Mouse (Mus musculus) limb, embryonic 13.5 days (tissue): ENCODE measurements around the gene Arhgap45. TPM values are rescaled to one million over a fixed set of nuclear protein-coding genes. Genes with fewer than 3 reads are reported as not detected.
A peak's percentile ranks its signal among the peaks of the same experiment; 100 is the strongest.

Experiments
- ATAC-seq: fragments of 200-750 bp; cut with Nextera tagmentation; 2 replicates; pipeline ENCODE4 v1.8.0; 2017; ENCODE audit warnings: low read depth, moderate number of reproducible peaks, moderate TSS enrichment; ENCODE audit not compliant: low FRiP score
- H3K27ac ChIP-seq: fragments of 300-500 bp; sonication (generic); 2 replicates; pipeline ENCODE4 v1.5.1; 2015; ENCODE audit warnings: inconsistent platforms, mild to moderate bottlenecking, moderate library complexity
- H3K27me3 ChIP-seq: fragments of 300-500 bp; sonication (generic); 2 replicates; pipeline ENCODE4 v1.6.1; 2015; ENCODE audit warnings: mild to moderate bottlenecking, inconsistent platforms
- H3K36me3 ChIP-seq: fragments of 300-500 bp; sonication (generic); 2 replicates; pipeline ENCODE4 v1.6.1; 2015; ENCODE audit warnings: inconsistent platforms, mild to moderate bottlenecking, moderate library complexity
- H3K4me1 ChIP-seq: fragments of 300-500 bp; sonication (generic); 2 replicates; pipeline ENCODE4 v1.6.1; 2015; ENCODE audit warnings: inconsistent platforms
- H3K4me2 ChIP-seq: fragments of 300-500 bp; sonication (generic); replicated peaks from 2 replicates; pipeline ENCODE4 v1.6.1; 2015; ENCODE audit warnings: inconsistent platforms, mild to moderate bottlenecking, moderate library complexity
- H3K4me3 ChIP-seq: fragments of 300-500 bp; sonication (generic); 2 replicates; pipeline ENCODE4 v1.5.1; 2015; ENCODE audit warnings: moderate library complexity, mild to moderate bottlenecking, inconsistent platforms
- H3K9ac ChIP-seq: fragments of 300-500 bp; sonication (generic); 2 replicates; pipeline ENCODE4 v1.6.1; 2015; ENCODE audit warnings: mild to moderate bottlenecking, inconsistent platforms
- H3K9me3 ChIP-seq: fragments of 300-500 bp; sonication (generic); 2 replicates; pipeline ENCODE4 v1.6.1; 2016; ENCODE audit warnings: inconsistent platforms
- WGBS: fragments of 180-500 bp; shearing (Covaris S2); methylation state at CpG from one replicate; pipeline ENCODE4 v1.1.7; 2015; 5-methylcytosine and 5-hydroxymethylcytosine counted together
- polyA plus RNA-seq: library from polyadenylated mRNA; unstranded; fragments of >200 nt; fragmentation: Nextera tagmentation; extraction: Ambion mirVana; gene quantifications from 2 replicates; pipeline ENCODE4 v1.2.1, GENCODE M21; 2015

Arhgap45 gene
- polyA plus RNA-seq, 1 experiment from 2014 or later, result 7.3 TPM

GRCm38 (mm10) chr10:79988506-79989271 is 27.8 kb upstream of the Arhgap45 start, which contains the start of gene Cnn2:
Gene Cnn2 (plus strand): TSS chr10:79988584.
- WGBS, result under 1% methylated on average over 59 of the region's 59 CpGs
- 0 out of 2 replicates have a peak, but pooled peaks have one; percentile 4 for ATAC-seq

GRCm38 (mm10) chr10:79989272-79989786 is 27.1 kb upstream of the Arhgap45 start:
- Histone ChIP-seq H3K36me3 (peaks cover 37% of the 10 kb centered on the region), H3K27me3 (no peaks in the 10 kb centered on the region), H3K27ac (peak overlapping the region; percentile 88; the same call in 1 of the 2 replicates), H3K4me1 (peaks cover 44% of the 10 kb centered on the region), H3K9ac (peak overlapping the region; percentile 90), H3K4me3 (peak overlapping the region; percentile 80), H3K4me2 (peak overlapping the region; percentile 89), H3K9me3 (peaks cover 10% of the 10 kb centered on the region)
- no peak for ATAC-seq
- WGBS, result 26% methylated on average over 8 of the region's 8 CpGs

More at GRCm38 (mm10) chr10:79988506-79989271, 27.8 kb upstream of the Arhgap45 start, which contains the start of gene Cnn2:
- Histone ChIP-seq H3K9me3 (peaks cover 10% of the 10 kb centered on the region), H3K27me3 (no peaks in the 10 kb centered on the region), H3K36me3 (peaks cover 31% of the 10 kb centered on the region), H3K4me2 (peak within 1 kb of the TSS; percentile 89), H3K27ac (peak within 1 kb of the TSS; percentile 88), H3K9ac (peak within 1 kb of the TSS; percentile 90), H3K4me1 (peaks cover 44% of the 10 kb centered on the region), H3K4me3 (peak within 1 kb of the TSS; percentile 80)

- no peaks in the 10 kb centered on the region for H3K27me3 ChIP-seq
- peak overlapping the region; percentile 80 for H3K4me3 ChIP-seq
- H3K9ac ChIP-seq, result peak overlapping the region; percentile 90
- no peak for ATAC-seq
- H3K4me2 ChIP-seq, result peak overlapping the region; percentile 89
- WGBS, result 6% methylated on average over 15 of the region's 15 CpGs
- H3K9me3 ChIP-seq, result peaks cover 10% of the 10 kb centered on the region
- peak overlapping the region; percentile 55; the same call in 1 of the 2 replicates for H3K27ac ChIP-seq
- H3K36me3 ChIP-seq, result peaks cover 43% of the 10 kb centered on the region
- H3K4me1 ChIP-seq, result peaks cover 44% of the 10 kb centered on the region
Measured at GRCm38 (mm10) chr10:79989870-79990269, 26.6 kb upstream of the Arhgap45 start.

GRCm38 (mm10) chr10:79991099-79991498 is 25.4 kb upstream of the Arhgap45 start:
- Histone ChIP-seq H3K27me3 (no peaks in the 10 kb centered on the region), H3K9me3 (peaks cover 10% of the 10 kb centered on the region), H3K4me1 (peaks cover 39% of the 10 kb centered on the region), H3K27ac (no peak overlapping the region), H3K4me2 (peak overlapping the region; percentile 11; the same call in 1 of the 2 replicates), H3K36me3 (peaks cover 54% of the 10 kb centered on the region), H3K9ac (no peak overlapping the region), H3K4me3 (no peak overlapping the region)
- 71% methylated on average over 12 of the region's 12 CpGs for WGBS
- ATAC-seq, result no peak

GRCm38 (mm10) chr10:79991548-79991947 is 24.9 kb upstream of the Arhgap45 start:
- 91% methylated on average over 6 of the region's 6 CpGs for WGBS
- Histone ChIP-seq H3K27me3 (no peaks in the 10 kb centered on the region), H3K27ac (no peak overlapping the region), H3K4me2 (no peak overlapping the region), H3K4me3 (no peak overlapping the region), H3K9me3 (peaks cover 10% of the 10 kb centered on the region), H3K4me1 (peaks cover 34% of the 10 kb centered on the region), H3K9ac (no peak overlapping the region), H3K36me3 (peaks cover 54% of the 10 kb centered on the region)
- no peak for ATAC-seq

- Histone ChIP-seq H3K36me3 (peaks cover 54% of the 10 kb centered on the region), H3K9me3 (peaks cover 10% of the 10 kb centered on the region), H3K4me2 (no peak overlapping the region), H3K27ac (no peak overlapping the region), H3K4me1 (peaks cover 23% of the 10 kb centered on the region), H3K27me3 (peaks cover 21% of the 10 kb centered on the region), H3K9ac (no peak overlapping the region), H3K4me3 (no peak overlapping the region)
- WGBS, result 91% methylated on average over 16 of the region's 16 CpGs
- no peak for ATAC-seq
Measured at GRCm38 (mm10) chr10:79994397-79995115, 21.9 kb upstream of the Arhgap45 start.

- ATAC-seq, result no peak
- peaks cover 10% of the 10 kb centered on the region for H3K9me3 ChIP-seq
- H3K4me1 ChIP-seq, result peaks cover 15% of the 10 kb centered on the region
- no peak overlapping the region; the same call in 1 of the 2 replicates for H3K4me2 ChIP-seq
- peaks cover 53% of the 10 kb centered on the region for H3K36me3 ChIP-seq
- H3K4me3 ChIP-seq, result no peak overlapping the region
- WGBS, result 93% methylated on average over 1 of the region's 1 CpGs
- no peak overlapping the region for H3K27ac ChIP-seq
- H3K9ac ChIP-seq, result no peak overlapping the region
- peaks cover 26% of the 10 kb centered on the region for H3K27me3 ChIP-seq
Measured at GRCm38 (mm10) chr10:79995636-79996035, 20.8 kb upstream of the Arhgap45 start.

- WGBS, result under 1% methylated on average over 34 of the region's 34 CpGs
- peak within 1 kb of the TSS; percentile 58 for H3K9ac ChIP-seq
- peaks cover 15% of the 10 kb centered on the region for H3K4me1 ChIP-seq
- H3K4me3 ChIP-seq, result peak within 1 kb of the TSS; percentile 51
- H3K27ac ChIP-seq, result peak within 1 kb of the TSS; percentile 6; the same call in 1 of the 2 replicates
- peak; percentile 79 for ATAC-seq
- H3K27me3 ChIP-seq, result peaks cover 33% of the 10 kb centered on the region
- H3K9me3 ChIP-seq, result peaks cover 3% of the 10 kb centered on the region
- peaks cover 45% of the 10 kb centered on the region for H3K36me3 ChIP-seq
- H3K4me2 ChIP-seq, result peak within 1 kb of the TSS; percentile 79
Measured at GRCm38 (mm10) chr10:79996272-79997033, 20.0 kb upstream of the Arhgap45 start, which contains the start of gene Abca7. Gene Abca7 (plus strand): TSS chr10:79996494.

- Histone ChIP-seq H3K27me3 (peaks cover 40% of the 10 kb centered on the region), H3K36me3 (peaks cover 38% of the 10 kb centered on the region), H3K4me3 (peak overlapping the region; percentile 51), H3K9me3 (no peaks in the 10 kb centered on the region), H3K9ac (peak overlapping the region; percentile 58), H3K4me1 (peaks cover 15% of the 10 kb centered on the region), H3K4me2 (peak overlapping the region; percentile 79), H3K27ac (0 out of 2 replicates have a peak overlapping the region, but pooled peaks have one; percentile 2)
- peak; percentile 74 for ATAC-seq
- WGBS, result under 1% methylated on average over 35 of the region's 35 CpGs
Measured at GRCm38 (mm10) chr10:79997034-79997760, 19.3 kb upstream of the Arhgap45 start.

- Histone ChIP-seq H3K4me2 (peak overlapping the region; percentile 79), H3K4me3 (peak overlapping the region; percentile 51), H3K9me3 (no peaks in the 10 kb centered on the region), H3K4me1 (peaks cover 19% of the 10 kb centered on the region), H3K9ac (peak overlapping the region; percentile 48), H3K27me3 (peaks cover 46% of the 10 kb centered on the region), H3K36me3 (peaks cover 31% of the 10 kb centered on the region), H3K27ac (no peak overlapping the region)
- no peak; the same call in 1 of the 2 replicates for ATAC-seq
- 9% methylated on average over 15 of the region's 15 CpGs for WGBS
Measured at GRCm38 (mm10) chr10:79997819-79998218, 18.6 kb upstream of the Arhgap45 start.

GRCm38 (mm10) chr10:80001945-80002344 is 14.5 kb upstream of the Arhgap45 start:
- Histone ChIP-seq H3K4me1 (peaks cover 23% of the 10 kb centered on the region), H3K4me3 (no peak overlapping the region), H3K27me3 (peaks cover 64% of the 10 kb centered on the region), H3K27ac (no peak overlapping the region), H3K36me3 (no peaks in the 10 kb centered on the region), H3K9me3 (no peaks in the 10 kb centered on the region), H3K9ac (no peak overlapping the region), H3K4me2 (no peak overlapping the region)
- ATAC-seq, result no peak
- WGBS, result 65% methylated on average over 9 of the region's 9 CpGs
